Mouse (Mus musculus) layer of hippocampus, adult 2 months (tissue): ENCODE data around the gene 4931409K22Rik. TPM values are rescaled to one million over a fixed set of nuclear protein-coding genes. Genes with fewer than 3 reads are reported as not detected.

Experiments
- DNase-seq, 2 experiments: peaks; one replicate each; pipeline ENCODE4 v3.0.0; 2022; ENCODE audit warnings: low spot score in 2 of 2
- H3K27ac ChIP-seq: fragments of 200-600 bp; 2 replicates; pipeline ENCODE4 v1.8.1; 2022
- H3K4me3 ChIP-seq: fragments of 200-600 bp; 2 replicates; pipeline ENCODE4 v1.8.1; 2022; ENCODE audit warnings: mild to moderate bottlenecking
- CTCF ChIP-seq: fragments of 200-600 bp; conservative IDR thresholded peaks from 2 replicates; pipeline ENCODE4 v1.8.1; 2022; ENCODE audit warnings: antibody characterized with exemption, mild to moderate bottlenecking, moderate library complexity
- microRNA-seq, 2 experiments: library from miRNA; unstranded; fragments of <30 nt; microRNA quantifications; one replicate each; pipeline ENCODE4 v1.2.0; 2021
- total RNA-seq, 2 experiments: library from RNA; stranded (reverse); gene quantifications; 2 replicates each; pipeline ENCODE4 v1.2.3; 2021

The 4931409K22Rik gene
- total RNA-seq, 2 experiments from 2014 or later = not detected

- Histone ChIP-seq H3K27ac (no peak overlapping the region), H3K4me3 (no peak overlapping the region)
- DNase-seq = no peak
- TF ChIP-seq CTCF = no peak
Observed at GRCm38 (mm10) chr5:24495019-24495418, 61.6 kb downstream of the 4931409K22Rik start.

Small RNA genes lying within 50 kb of the gene (microRNA-seq; reads per million reads assigned to microRNA genes)
- gene Mir671 = 1,663 to 1,689 reads per million in 2 experiments

Other genes with a start within 250 kb of the 4931409K22Rik start
- 10 to 100 TPM; 21.7 to 23.6 TPM for gene Kcnh2, start 205.2 kb downstream of the 4931409K22Rik start, total RNA-seq
- 1 to 10 TPM; 6.6 to 7.8 TPM for gene Nos3, start 192.0 kb downstream of the 4931409K22Rik start, total RNA-seq
- 1 to 10 TPM; 3.0 to 3.2 TPM for gene Atg9b, start 164.7 kb downstream of the 4931409K22Rik start, total RNA-seq
- 10 to 100 TPM; 50.8 to 57.0 TPM for gene Abcb8, start 163.1 kb downstream of the 4931409K22Rik start, total RNA-seq
- gene Asic3, start 143.4 kb downstream of the 4931409K22Rik start, total RNA-seq = under 1 TPM; 0.20 to 0.39 TPM
- 100 to 1,000 TPM; 118 to 136 TPM for gene Cdk5, start 133.3 kb downstream of the 4931409K22Rik start, total RNA-seq
- 10 to 100 TPM; 32.5 to 37.6 TPM for gene Slc4a2, start 133.0 kb downstream of the 4931409K22Rik start, total RNA-seq
- 100 to 1,000 TPM; 127 to 130 TPM for gene Fastk, start 111.5 kb downstream of the 4931409K22Rik start, total RNA-seq
- 10 to 100 TPM; 22.2 to 22.5 TPM for gene Tmub1, start 109.0 kb downstream of the 4931409K22Rik start, total RNA-seq
- 100 to 1,000 TPM; 651 to 655 TPM for gene Agap3, start 104.6 kb downstream of the 4931409K22Rik start, total RNA-seq
- under 1 TPM in 1 of 2 experiments, not detected in 1; 0.10 TPM for gene Gbx1, start 29.6 kb downstream of the 4931409K22Rik start, total RNA-seq
- under 1 TPM in 1 of 2 experiments, not detected in 1; 0.31 TPM for gene Asb10, start 15.8 kb downstream of the 4931409K22Rik start, total RNA-seq
- 10 to 100 TPM; 75.9 to 81.4 TPM for gene Abcf2, start 20.7 kb upstream of the 4931409K22Rik start, total RNA-seq
- gene Chpf2, start 29.9 kb upstream of the 4931409K22Rik start, total RNA-seq = 10 to 100 TPM; 63.6 to 66.7 TPM
- gene Smarcd3, start 67.6 kb upstream of the 4931409K22Rik start, total RNA-seq = 10 to 100 TPM; 88.7 to 90.9 TPM
- 10 to 100 TPM; 65.9 to 69.0 TPM for gene Nub1, start 128.7 kb upstream of the 4931409K22Rik start, total RNA-seq
- 1 to 10 TPM in 1 of 2 experiments, under 1 TPM in 1; 0.44 to 1.4 TPM for gene Wdr86, start 173.9 kb upstream of the 4931409K22Rik start, total RNA-seq
- gene Crygn, start 201.2 kb upstream of the 4931409K22Rik start, total RNA-seq = not detected